Comparison of ENCODE assay signal across 8 mouse cellular contexts in the genomic region with DNA sequence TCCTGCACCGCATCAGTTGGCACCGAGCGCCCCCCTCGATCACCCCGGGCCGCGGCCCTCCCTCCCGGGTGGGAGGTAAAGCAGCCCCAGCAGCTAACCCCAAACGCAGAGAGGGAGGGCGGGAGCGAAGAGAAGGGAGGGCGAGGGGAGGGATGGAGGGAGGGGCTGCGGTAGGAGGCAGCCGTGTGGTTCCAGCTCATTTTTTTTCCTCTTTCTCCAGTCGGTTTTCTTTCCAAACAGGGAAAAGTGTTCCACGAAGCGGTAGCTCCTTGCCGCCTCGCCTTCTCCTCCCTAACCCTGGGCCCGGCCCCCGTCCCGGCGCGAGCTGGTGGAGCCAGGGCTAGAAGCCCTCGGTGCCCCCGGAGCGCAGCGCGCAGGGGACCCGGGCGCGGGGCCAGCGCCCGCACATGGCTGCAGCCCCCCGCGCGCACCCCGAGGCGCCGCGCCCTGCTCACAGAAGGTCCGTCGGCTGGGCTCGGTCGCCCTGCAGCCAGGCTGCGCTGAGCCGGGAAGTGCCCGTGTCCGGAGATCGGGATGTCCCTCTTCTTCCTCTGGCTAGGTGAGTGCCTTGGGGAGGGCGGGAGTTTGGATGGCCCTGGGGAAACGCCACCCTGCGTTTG. TPM values are rescaled to one million over a fixed set of nuclear protein-coding genes. Genes with fewer than 3 reads are reported as not detected.
DNase-seq lines count a peak whose midpoint lies in the region; ATAC-seq and TF ChIP-seq lines count a peak whose summit lies in the region.

TSS of gene Clmp (plus strand) at position 162 of the 620 bp plus-strand sequence.

- peaks cover 4% of the 10 kb centered on the region; the same call in 1 of the 2 replicates for H3K27me3 ChIP-seq in lung, embryonic 14.5 days (ENCODE audit: insufficient read depth, low read length)
- H3K27me3 ChIP-seq in embryonic facial prominence, embryonic 13.5 days: no peaks in the 10 kb centered on the region; the same call in 1 of the 2 replicates
- peaks cover 37% of the 10 kb centered on the region for H3K27me3 ChIP-seq in hindbrain, embryonic 10.5 days (ENCODE audit: insufficient read depth, poor library complexity, severe bottlenecking)
- no peaks in the 10 kb centered on the region for H3K27me3 ChIP-seq in limb, embryonic 12.5 days
- peaks cover 4% of the 10 kb centered on the region; the same call in 1 of the 2 replicates for H3K27me3 ChIP-seq in neural tube, embryonic 12.5 days (replicated peaks)

- H3K4me3 ChIP-seq in lung, embryonic 14.5 days (ENCODE audit: low read depth, low read length): peak within 1 kb of the TSS; percentile 71
- peak within 1 kb of the TSS; percentile 80 for H3K4me3 ChIP-seq in embryonic facial prominence, embryonic 13.5 days
- H3K4me3 ChIP-seq in hindbrain, embryonic 10.5 days: peak within 1 kb of the TSS; percentile 79
- H3K4me3 ChIP-seq in limb, embryonic 12.5 days (replicated peaks): peak within 1 kb of the TSS; percentile 89
- peak within 1 kb of the TSS; percentile 63 for H3K4me3 ChIP-seq in neural tube, embryonic 12.5 days

- H3K4me2 ChIP-seq in lung, embryonic 14.5 days: peak within 1 kb of the TSS; percentile 88
- peak within 1 kb of the TSS; percentile 90 for H3K4me2 ChIP-seq in embryonic facial prominence, embryonic 13.5 days
- H3K4me2 ChIP-seq in limb, embryonic 12.5 days: peak within 1 kb of the TSS; percentile 90
- peak within 1 kb of the TSS; percentile 80 for H3K4me2 ChIP-seq in neural tube, embryonic 12.5 days (replicated peaks)

- under 1% methylated on average over 52 of the region's 53 CpGs for WGBS in lung, embryonic 14.5 days
- under 1% methylated on average over 49 of the region's 53 CpGs for WGBS in embryonic facial prominence, embryonic 13.5 days
- WGBS in hindbrain, embryonic 10.5 days: under 1% methylated on average over 53 of the region's 53 CpGs
- WGBS in limb, embryonic 12.5 days: under 1% methylated on average over 53 of the region's 53 CpGs
- under 1% methylated on average over 52 of the region's 53 CpGs for WGBS in neural tube, embryonic 12.5 days

- no peak for TF ChIP-seq CTCF in lung, embryonic 14.5 days (IDR thresholded peaks at IDR 0.05; ENCODE audit: low read depth)

- peak within 1 kb of the TSS; percentile 83 for H3K9ac ChIP-seq in lung, embryonic 14.5 days
- peak within 1 kb of the TSS; percentile 97 for H3K9ac ChIP-seq in embryonic facial prominence, embryonic 13.5 days
- H3K9ac ChIP-seq in limb, embryonic 12.5 days (replicated peaks): peak within 1 kb of the TSS; percentile 96
- peak within 1 kb of the TSS; percentile 85 for H3K9ac ChIP-seq in neural tube, embryonic 12.5 days

- peak; percentile 70 for DNase-seq in lung, embryonic 14.5 days
- no peak for DNase-seq in lung, postnatal 25 days (ENCODE audit: low spot score)
- DNase-seq in adrenal gland, postnatal 4 days (ENCODE audit: low spot score in 2 of 2): no peak
- DNase-seq in hindbrain, embryonic 10.5 days (ENCODE audit: low spot score): peak; percentile 70

- no peaks in the 10 kb centered on the region for H3K9me3 ChIP-seq in lung, embryonic 14.5 days (ENCODE audit: low read depth, low read length)
- no peaks in the 10 kb centered on the region for H3K9me3 ChIP-seq in embryonic facial prominence, embryonic 13.5 days
- no peaks in the 10 kb centered on the region for H3K9me3 ChIP-seq in hindbrain, embryonic 10.5 days
- no peaks in the 10 kb centered on the region for H3K9me3 ChIP-seq in limb, embryonic 12.5 days
- no peaks in the 10 kb centered on the region for H3K9me3 ChIP-seq in neural tube, embryonic 12.5 days

- peak; percentile 72 for ATAC-seq in lung, embryonic 14.5 days (ENCODE audit: insufficient read depth)
- ATAC-seq in embryonic facial prominence, embryonic 13.5 days (ENCODE audit: insufficient number of reproducible peaks, insufficient read depth, low FRiP score, low TSS enrichment, low read depth): peak; percentile 63
- peak; percentile 60 for ATAC-seq in limb, embryonic 12.5 days (ENCODE audit: insufficient number of reproducible peaks, insufficient read depth, low FRiP score, low TSS enrichment, low read depth)
- peak; percentile 81 for ATAC-seq in neural tube, embryonic 12.5 days (ENCODE audit: low FRiP score, low read depth)
- ATAC-seq in erythroid progenitor cell, adult 5-6 weeks (replicated peaks; ENCODE audit: low FRiP score, poor library complexity, severe bottlenecking): no peak

- H3K4me1 ChIP-seq in lung, embryonic 14.5 days (ENCODE audit: insufficient read depth): no peaks in the 10 kb centered on the region
- peaks cover 46% of the 10 kb centered on the region for H3K4me1 ChIP-seq in embryonic facial prominence, embryonic 13.5 days
- H3K4me1 ChIP-seq in hindbrain, embryonic 10.5 days (replicated peaks): peaks cover 29% of the 10 kb centered on the region
- H3K4me1 ChIP-seq in limb, embryonic 12.5 days (replicated peaks): peaks cover 25% of the 10 kb centered on the region
- peaks cover 23% of the 10 kb centered on the region for H3K4me1 ChIP-seq in neural tube, embryonic 12.5 days

- H3K36me3 ChIP-seq in lung, embryonic 14.5 days (ENCODE audit: insufficient read depth): no peaks in the 10 kb centered on the region
- no peaks in the 10 kb centered on the region for H3K36me3 ChIP-seq in embryonic facial prominence, embryonic 13.5 days
- no peaks in the 10 kb centered on the region for H3K36me3 ChIP-seq in hindbrain, embryonic 10.5 days
- H3K36me3 ChIP-seq in limb, embryonic 12.5 days: 0 out of 2 replicates have a peak, but pooled peaks cover 4% of the 10 kb centered on the region
- H3K36me3 ChIP-seq in neural tube, embryonic 12.5 days: no peaks in the 10 kb centered on the region

- H3K27ac ChIP-seq in lung, embryonic 14.5 days (ENCODE audit: low read depth): peak within 1 kb of the TSS; percentile 93
- H3K27ac ChIP-seq in embryonic facial prominence, embryonic 13.5 days: peak within 1 kb of the TSS; percentile 100
- peak within 1 kb of the TSS; percentile 96 for H3K27ac ChIP-seq in hindbrain, embryonic 10.5 days
- H3K27ac ChIP-seq in limb, embryonic 12.5 days: peak within 1 kb of the TSS; percentile 100
- peak within 1 kb of the TSS; percentile 83 for H3K27ac ChIP-seq in neural tube, embryonic 12.5 days

RNA-seq across cellular contexts. Expression of gene Clmp, which starts in this region (rescaled TPM):
- polyA plus RNA-seq in lung, embryonic 14.5 days (2014; fragmentation: Nextera tagmentation; extraction: Ambion mirVana): 20.6 TPM in 2 replicates
- total RNA-seq in adrenal gland, postnatal 4 days (2021): 10 to 100 TPM; 13.0 to 16.6 TPM
- 55.9 and 56.5 TPM in 2 replicates for polyA plus RNA-seq in embryonic facial prominence, embryonic 13.5 days (2015; fragmentation: Nextera tagmentation; extraction: Ambion mirVana)
- 33.7 and 37.0 TPM in 2 replicates for polyA plus RNA-seq in hindbrain, embryonic 10.5 days (2016; fragmentation: Nextera tagmentation; extraction: Ambion mirVana)
- 67.7 TPM in 2 replicates for polyA plus RNA-seq in limb, embryonic 12.5 days (2016; fragmentation: Nextera tagmentation; extraction: Ambion mirVana)
- polyA plus RNA-seq in neural tube, embryonic 12.5 days (2016; fragmentation: Nextera tagmentation; extraction: Ambion mirVana): 61.1 and 65.3 TPM in 2 replicates
- total RNA-seq in erythroid progenitor cell, adult 5-6 weeks (2015; ENCODE audit: low replicate concordance): not detected in 2 replicates
- total RNA-seq in erythroid progenitor cell, adult 5-6 weeks (2017; ENCODE audit: low replicate concordance): 1.3 TPM in 1 of 2 replicates, not detected in the other

Comparison
In these comparisons a context has a peak if more than half of its experiments do, and no peak if none do; other contexts are left out.
1. RNA of gene Clmp (total RNA-seq): 13.0 to 16.6 TPM in adrenal gland, postnatal 4 days; 1.3 TPM in erythroid progenitor cell, adult 5-6 weeks; every median in the first group is over 4 times any median in the second.
2. DNase-seq: peak in lung, embryonic 14.5 days (single experiment) and hindbrain, embryonic 10.5 days (single experiment); none in lung, postnatal 25 days (single experiment) and adrenal gland, postnatal 4 days (0 of 2).
3. Peak in every context shown above with its lines, with median percentiles within 50 percentile points of each other: H3K27ac ChIP-seq, H3K4me2 ChIP-seq, H3K4me3 ChIP-seq and H3K9ac ChIP-seq.